ENCODE assay signal across 11 mouse cellular contexts in the genomic region with DNA sequence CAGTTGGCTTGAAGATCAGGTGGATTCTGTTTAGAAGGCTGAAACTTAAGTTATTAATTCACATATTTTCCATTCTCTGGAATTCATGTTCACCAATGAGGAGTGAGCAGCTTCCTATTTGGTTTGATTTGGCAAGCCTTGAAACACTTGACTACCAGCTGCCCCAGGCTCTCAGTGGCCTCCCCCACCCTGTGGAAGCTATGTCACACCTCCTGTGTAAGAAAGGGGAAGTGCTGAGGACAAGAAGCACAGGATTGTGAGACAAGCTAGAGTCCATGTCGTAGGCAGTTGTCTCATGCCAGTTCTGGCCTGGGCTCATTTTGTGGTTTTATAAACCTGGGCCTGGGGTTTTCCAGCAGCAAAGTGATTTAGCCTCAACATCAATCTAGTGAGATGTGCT. TPM values are rescaled to one million over a fixed set of nuclear protein-coding genes. Genes with fewer than 3 reads are reported as not detected.
DNase-seq lines count a peak whose midpoint lies in the region; ATAC-seq and TF ChIP-seq lines count a peak whose summit lies in the region.
"Had no signal": no experiment of that assay in that cellular context is flagged by ENCODE, and none has a peak within 500 bp of the region (broad histone marks: within the 10 kb centered on the region; RNA-seq: fewer than 3 reads in every experiment).

No protein-coding gene starts in this region.

- H3K4me1 ChIP-seq in bone marrow macrophage, adult 2 months (ENCODE audit: control insufficient read depth, insufficient read depth, low read length): peaks cover 24% of the 10 kb centered on the region
- H3K4me1 ChIP-seq in lung, postnatal 0 days (ENCODE audit: insufficient read depth, low read depth, low read length): peaks cover 3% of the 10 kb centered on the region; the same call in 1 of the 2 replicates

- H3K36me3 ChIP-seq in lung, postnatal 0 days (ENCODE audit: insufficient read depth, low read length): peaks cover 10% of the 10 kb centered on the region; the same call in 1 of the 2 replicates

- no peak overlapping the region for H3K9ac ChIP-seq in lung, postnatal 0 days (replicated peaks; ENCODE audit: low read depth)

- WGBS in lung, postnatal 0 days: 35% methylated on average over 1 of the region's 1 CpGs

- DNase-seq in kidney, adult 9 months: peak; percentile 18
- DNase-seq in kidney, adult 18-20 months: no peak
- peak; percentile 85 for DNase-seq in lung, postnatal 0 days (ENCODE audit: low spot score)
- peak; percentile 36 to 45 for DNase-seq in spleen, adult 18-20 months
- no peak for DNase-seq in adrenal gland, postnatal 10 days
- DNase-seq in heart, postnatal 36 days: no peak
- no peak for DNase-seq in cerebellum, adult 11 months
- DNase-seq: cerebellum, adult 9-10 months; kidney, postnatal 14 days had no signal

- no peak for ATAC-seq in lung, postnatal 0 days

- TF ChIP-seq EP300 in lung, postnatal 0 days (IDR thresholded peaks at IDR 0.05): no peak

- intact Hi-C loops in heart, postnatal 36 days (cut with DNase I): loop anchor here (2.0 kb wide), 1 partner anchor 153 kb away; no protein-coding TSS in a partner anchor

- H3K4me2 ChIP-seq in lung, postnatal 0 days (replicated peaks; ENCODE audit: low read depth, low read length): no peak overlapping the region

- H3K4me3 ChIP-seq in bone marrow macrophage, adult 2 months (ENCODE audit: insufficient read depth, low read length): peak overlapping the region; percentile 79
- no peak overlapping the region for H3K4me3 ChIP-seq in lung, postnatal 0 days (ENCODE audit: low read depth, low read length)

- H3K9me3 ChIP-seq in lung, postnatal 0 days (ENCODE audit: low read length): no peaks in the 10 kb centered on the region
- H3K9me3 ChIP-seq: forebrain, embryonic 10.5 days had no signal

- H3K27ac ChIP-seq in bone marrow macrophage, adult 2 months (ENCODE audit: insufficient read depth, low read depth, low read length): peak overlapping the region; percentile 91
- H3K27ac ChIP-seq in lung, postnatal 0 days (ENCODE audit: low read length): peak overlapping the region; percentile 32; the same call in 1 of the 2 replicates
- H3K27ac ChIP-seq: forebrain, embryonic 10.5 days had no signal

- H3K27me3 ChIP-seq in lung, postnatal 0 days (replicated peaks; ENCODE audit: insufficient read depth, low read length): no peaks in the 10 kb centered on the region

- no peak for TF ChIP-seq CTCF in bone marrow macrophage, adult 2 months (IDR thresholded peaks at IDR 0.05; ENCODE audit: low read depth, low read length)
- TF ChIP-seq CTCF in lung, postnatal 0 days (IDR thresholded peaks at IDR 0.05): no peak

- TF ChIP-seq POLR2A in bone marrow macrophage, adult 2 months (IDR thresholded peaks at IDR 0.05; ENCODE audit: borderline replicate concordance, low read depth, low read length): no peak

RNA-seq across cellular contexts. Expression of gene Nub1, which starts 2.4 kb away (rescaled TPM):
- polyA plus RNA-seq in bone marrow macrophage, adult 2 months (2012; ENCODE audit: insufficient read depth, insufficient read length, missing spikeins): 65.2 and 67.4 TPM in 2 replicates
- 33.0 and 34.5 TPM in 2 replicates for polyA plus RNA-seq in lung, postnatal 0 days (2015; fragmentation: Nextera tagmentation; extraction: Ambion mirVana)
- total RNA-seq in adrenal gland, postnatal 10 days (2021): 10 to 100 TPM; 43.3 to 43.9 TPM
- total RNA-seq in heart, postnatal 36 days (2021): 10 to 100 TPM; 38.0 to 39.3 TPM

RNA-seq across cellular contexts. Expression of gene Wdr86, which starts 42.8 kb away (rescaled TPM):
- polyA plus RNA-seq in bone marrow macrophage, adult 2 months (2012; ENCODE audit: insufficient read depth, insufficient read length, missing spikeins): not detected in 2 replicates
- 11.0 and 12.5 TPM in 2 replicates for polyA plus RNA-seq in lung, postnatal 0 days (2015; fragmentation: Nextera tagmentation; extraction: Ambion mirVana)
- total RNA-seq in adrenal gland, postnatal 10 days (2021): 1 to 10 TPM; 3.9 to 4.5 TPM
- under 1 TPM; 0.49 to 0.53 TPM for total RNA-seq in heart, postnatal 36 days (2021)

Comparison
In these comparisons a context has a peak if more than half of its experiments do, and no peak if none do; other contexts are left out.
1. DNase-seq: peak in kidney, adult 9 months (single experiment), lung, postnatal 0 days (single experiment) and spleen, adult 18-20 months (2 of 2); none in kidney, adult 18-20 months (single experiment), adrenal gland, postnatal 10 days (single experiment), heart, postnatal 36 days (0 of 2) and cerebellum, adult 11 months (single experiment).